Mouse (Mus musculus) myocyte (in vitro differentiated cells): ENCODE results near the gene Tenm2. TPM values are rescaled to one million over a fixed set of nuclear protein-coding genes. Genes with fewer than 3 reads are reported as not detected.

Source experiments
- H3K27me3 ChIP-seq: one replicate; pipeline ENCODE4 v1.6.1; 2011; ENCODE audit not compliant: control insufficient read depth, insufficient read depth, insufficient read length
- H3K36me3 ChIP-seq: one replicate; pipeline ENCODE4 v1.6.1; 2011; ENCODE audit not compliant: control insufficient read depth, insufficient read depth
- H3K4me2 ChIP-seq: one replicate; pipeline ENCODE4 v1.6.1; 2011; ENCODE audit warnings: low read depth, control low read depth
- H3K4me3 ChIP-seq: one replicate; pipeline ENCODE4 v1.5.1; 2011; ENCODE audit warnings: mild to moderate bottlenecking, control low read depth, moderate library complexity
- H3K79me2 ChIP-seq: one replicate; pipeline ENCODE4 v1.6.1; 2011; ENCODE audit not compliant: control insufficient read depth, insufficient read depth
- H3ac ChIP-seq: one replicate; pipeline ENCODE4 v1.6.1; 2011; ENCODE audit not compliant: control insufficient read depth, insufficient read length
- CEBPB ChIP-seq: IDR thresholded peaks from 2 replicates; pipeline ENCODE4 v1.6.1; 2011; ENCODE audit warnings: mild to moderate bottlenecking, moderate library complexity; ENCODE audit not compliant: poor library complexity, insufficient read depth, severe bottlenecking
- E2F4 ChIP-seq: IDR thresholded peaks from one replicate; pipeline ENCODE4 v1.6.1; 2011; ENCODE audit warnings: mild to moderate bottlenecking, control low read depth, moderate library complexity; ENCODE audit not compliant: insufficient read depth
- MAX ChIP-seq: IDR thresholded peaks from one replicate; pipeline ENCODE4 v1.6.1; 2011; ENCODE audit warnings: low read depth, mild to moderate bottlenecking, control low read depth
- MYOD1 ChIP-seq, 3 experiments: IDR thresholded peaks; one replicate each; pipeline ENCODE4 v1.6.1; 2011; ENCODE audit warnings: control low read depth in 2 of 3, low read depth in 2 of 3, mild to moderate bottlenecking in 2 of 3, moderate library complexity in 1 of 3; ENCODE audit not compliant: insufficient read length in 2 of 3, control insufficient read depth in 1 of 3
- MYOG ChIP-seq, 3 experiments: IDR thresholded peaks; one replicate each; pipeline ENCODE4 v1.6.1; 2011; ENCODE audit warnings: control low read depth in 2 of 3, low read depth in 2 of 3, mild to moderate bottlenecking in 2 of 3; ENCODE audit not compliant: insufficient read length in 2 of 3, control insufficient read depth in 1 of 3, insufficient read depth in 1 of 3
- POLR2A ChIP-seq: IDR thresholded peaks from one replicate; pipeline ENCODE4 v1.6.1; 2011; ENCODE audit warnings: low read depth, mild to moderate bottlenecking, control low read depth, moderate library complexity; ENCODE audit not compliant: insufficient read length
- POLR2AphosphoS2 ChIP-seq: IDR thresholded peaks from one replicate; pipeline ENCODE4 v1.6.1; 2011; ENCODE audit warnings: low read depth, control low read depth; ENCODE audit not compliant: insufficient read length
- REST ChIP-seq: IDR thresholded peaks from one replicate; pipeline ENCODE4 v1.6.1; 2011; ENCODE audit warnings: mild to moderate bottlenecking, control low read depth, moderate library complexity; ENCODE audit not compliant: insufficient read depth, insufficient read length
- SRF ChIP-seq: IDR thresholded peaks from one replicate; pipeline ENCODE4 v1.6.1; 2011; ENCODE audit warnings: low read depth; ENCODE audit not compliant: control insufficient read depth, insufficient read length
- TCF12 ChIP-seq: IDR thresholded peaks from one replicate; pipeline ENCODE4 v1.6.1; 2011; ENCODE audit warnings: mild to moderate bottlenecking, control low read depth; ENCODE audit not compliant: poor library complexity, insufficient read depth, severe bottlenecking
- TCF3 ChIP-seq: IDR thresholded peaks from one replicate; pipeline ENCODE4 v1.6.1; 2011; ENCODE audit warnings: low read depth, control low read depth; ENCODE audit not compliant: insufficient read length
- USF1 ChIP-seq: IDR thresholded peaks from one replicate; pipeline ENCODE4 v1.6.1; 2011; ENCODE audit warnings: low read depth, mild to moderate bottlenecking, control low read depth, moderate library complexity
- polyA plus RNA-seq: library from polyadenylated mRNA; unstranded; fragments of >200 nt; fragmentation: generic; extraction: Trizol; gene quantifications from one replicate; pipeline ENCODE4 v1.2.1, GENCODE M21; 2012; ENCODE audit warnings: missing spikeins

The Tenm2 gene
- polyA plus RNA-seq, 1 experiment, result 0.28 TPM

DNA sequence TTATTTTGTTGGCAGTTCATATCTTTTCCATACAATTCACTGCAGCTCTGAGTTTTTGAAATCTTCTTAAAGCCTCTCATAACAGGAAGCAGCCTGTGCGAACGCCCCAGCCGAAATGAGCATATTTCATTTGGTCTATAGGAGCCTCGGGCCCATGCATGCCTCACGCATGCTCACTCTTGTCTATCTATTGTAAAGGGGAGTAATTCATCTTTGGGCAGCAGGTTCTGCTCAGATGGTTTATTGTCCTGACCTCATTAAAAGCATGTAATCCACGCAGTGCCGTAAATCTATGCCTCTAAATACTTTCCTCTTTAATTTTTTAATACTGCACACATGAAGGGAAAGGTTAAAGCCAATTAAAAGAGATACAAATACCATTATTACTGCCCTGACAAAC lies 815.7 kb downstream of the Tenm2 start:
- no peak overlapping the region for H3ac ChIP-seq
- H3K4me2 ChIP-seq, result no peak overlapping the region
- no peak overlapping the region for H3K4me3 ChIP-seq
- TF ChIP-seq TCF3 (no peak), SRF (no peak), E2F4 (no peak), USF1 (no peak), MYOD1 (IDR thresholded peaks at IDR 0.05; ENCODE audit: control insufficient read depth in 1 of 3, insufficient read length in 2 of 3, low read depth in 2 of 3) (no peak), TCF12 (no peak), POLR2AphosphoS2 (no peak), REST (no peak), MAX (no peak), MYOG (IDR thresholded peaks at IDR 0.05; ENCODE audit: control insufficient read depth in 1 of 3, insufficient read depth in 1 of 3, insufficient read length in 2 of 3, low read depth in 2 of 3) (no peak), POLR2A (no peak), CEBPB (no peak)
- no peaks in the 10 kb centered on the region for H3K27me3 ChIP-seq
- H3K79me2 ChIP-seq, result no peaks in the 10 kb centered on the region
- H3K36me3 ChIP-seq, result no peaks in the 10 kb centered on the region

DNA sequence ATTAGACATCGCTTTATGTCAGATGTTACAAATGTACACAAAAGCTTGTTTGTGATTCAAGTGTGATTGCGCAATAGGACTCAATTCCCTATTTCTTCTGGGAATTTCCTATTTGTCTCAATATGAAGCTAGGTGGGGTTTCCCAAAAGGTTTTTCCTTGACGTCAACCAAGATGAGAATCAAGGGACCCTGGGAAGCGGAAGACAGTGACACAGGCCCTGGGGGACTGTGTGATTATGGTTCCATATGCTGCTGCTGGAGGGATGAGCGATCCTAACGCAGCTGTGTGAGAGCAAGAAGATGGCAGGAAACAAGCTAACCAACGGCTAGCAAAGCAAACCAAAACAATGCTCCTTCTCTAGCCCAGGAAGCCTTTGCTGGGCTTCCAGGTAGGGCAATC lies 820.5 kb downstream of the Tenm2 start:
- Histone ChIP-seq H3K27me3 (no peaks in the 10 kb centered on the region), H3K4me2 (no peak overlapping the region), H3K36me3 (no peaks in the 10 kb centered on the region), H3K4me3 (no peak overlapping the region), H3ac (no peak overlapping the region), H3K79me2 (no peaks in the 10 kb centered on the region)
- no peak for TF ChIP-seq REST
- no peak for TF ChIP-seq TCF3
- no peak for TF ChIP-seq SRF
- no peak for TF ChIP-seq POLR2AphosphoS2
- TF ChIP-seq USF1, result no peak
- peak; percentile 45; the same call in 1 of the 2 replicates for TF ChIP-seq CEBPB
- TF ChIP-seq E2F4, result no peak

- TF ChIP-seq USF1 (no peak), POLR2AphosphoS2 (no peak), SRF (no peak), CEBPB (no peak), TCF3 (no peak), POLR2A (no peak), MYOD1 (IDR thresholded peaks at IDR 0.05; ENCODE audit: control insufficient read depth in 1 of 3, insufficient read length in 2 of 3, low read depth in 2 of 3) (no peak), E2F4 (no peak), MYOG (IDR thresholded peaks at IDR 0.05; ENCODE audit: control insufficient read depth in 1 of 3, insufficient read depth in 1 of 3, insufficient read length in 2 of 3, low read depth in 2 of 3) (no peak), TCF12 (no peak), REST (no peak), MAX (no peak)
- no peaks in the 10 kb centered on the region for H3K79me2 ChIP-seq
- H3ac ChIP-seq, result no peak overlapping the region
- no peak overlapping the region for H3K4me3 ChIP-seq
- no peaks in the 10 kb centered on the region for H3K36me3 ChIP-seq
- no peak overlapping the region for H3K4me2 ChIP-seq
- no peaks in the 10 kb centered on the region for H3K27me3 ChIP-seq
Observed at GRCm38 (mm10) chr11:36410881-36411280, 824.9 kb downstream of the Tenm2 start.

DNA sequence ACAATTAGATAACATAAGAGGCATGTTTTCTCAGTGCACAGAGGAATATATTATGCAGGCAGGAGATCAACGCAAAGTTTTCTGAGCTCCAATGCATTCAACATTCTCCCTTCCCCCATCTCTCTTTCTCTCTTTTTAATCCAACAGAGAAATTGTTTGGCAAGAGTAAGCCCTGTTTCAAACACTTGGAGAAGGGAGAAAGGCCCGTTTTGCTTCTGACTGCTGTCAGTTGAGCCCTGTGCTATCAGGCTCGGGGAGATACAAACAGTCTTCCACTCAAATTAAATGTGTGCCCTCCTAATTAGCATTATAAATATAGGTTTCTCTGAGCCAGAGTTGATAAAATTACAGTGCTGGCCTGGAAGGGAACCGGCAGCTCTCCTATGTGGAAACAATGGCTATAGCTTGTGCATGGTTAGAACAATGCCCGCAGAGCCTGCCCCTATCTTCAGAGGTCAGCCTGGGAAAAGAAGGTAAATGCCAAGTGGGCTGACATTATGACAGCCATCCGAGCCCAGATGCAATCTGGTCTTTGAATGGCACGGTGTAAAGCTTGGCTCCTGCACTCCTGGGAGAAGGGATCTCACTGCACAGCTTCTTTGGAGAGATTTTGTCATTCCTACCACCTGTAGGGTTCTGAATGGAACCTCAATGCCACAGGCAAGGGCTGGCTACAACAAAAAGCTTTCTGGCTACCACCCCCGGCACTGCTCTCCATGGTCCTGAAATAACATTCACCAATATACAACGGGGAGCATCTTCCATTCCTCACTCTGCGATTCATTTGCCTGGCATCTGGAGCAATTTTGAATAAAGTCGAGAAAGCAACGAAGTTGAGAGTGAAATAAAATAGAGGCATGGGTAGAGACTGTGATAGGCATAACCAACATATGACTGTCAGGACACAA lies 839.7 kb downstream of the Tenm2 start:
- Histone ChIP-seq H3K4me3 (no peak overlapping the region), H3K79me2 (no peaks in the 10 kb centered on the region), H3K4me2 (no peak overlapping the region), H3K27me3 (no peaks in the 10 kb centered on the region), H3ac (no peak overlapping the region), H3K36me3 (no peaks in the 10 kb centered on the region)
- TF ChIP-seq TCF12 (no peak), POLR2A (no peak), USF1 (no peak), MAX (no peak), REST (no peak), E2F4 (no peak), SRF (no peak), MYOG (IDR thresholded peaks at IDR 0.05; ENCODE audit: control insufficient read depth in 1 of 3, insufficient read depth in 1 of 3, insufficient read length in 2 of 3, low read depth in 2 of 3) (no peak), MYOD1 (IDR thresholded peaks at IDR 0.05; ENCODE audit: control insufficient read depth in 1 of 3, insufficient read length in 2 of 3, low read depth in 2 of 3) (no peak), TCF3 (no peak), CEBPB (no peak), POLR2AphosphoS2 (no peak)
